ENCODE assay signal across 17 mouse cellular contexts in the genomic region with DNA sequence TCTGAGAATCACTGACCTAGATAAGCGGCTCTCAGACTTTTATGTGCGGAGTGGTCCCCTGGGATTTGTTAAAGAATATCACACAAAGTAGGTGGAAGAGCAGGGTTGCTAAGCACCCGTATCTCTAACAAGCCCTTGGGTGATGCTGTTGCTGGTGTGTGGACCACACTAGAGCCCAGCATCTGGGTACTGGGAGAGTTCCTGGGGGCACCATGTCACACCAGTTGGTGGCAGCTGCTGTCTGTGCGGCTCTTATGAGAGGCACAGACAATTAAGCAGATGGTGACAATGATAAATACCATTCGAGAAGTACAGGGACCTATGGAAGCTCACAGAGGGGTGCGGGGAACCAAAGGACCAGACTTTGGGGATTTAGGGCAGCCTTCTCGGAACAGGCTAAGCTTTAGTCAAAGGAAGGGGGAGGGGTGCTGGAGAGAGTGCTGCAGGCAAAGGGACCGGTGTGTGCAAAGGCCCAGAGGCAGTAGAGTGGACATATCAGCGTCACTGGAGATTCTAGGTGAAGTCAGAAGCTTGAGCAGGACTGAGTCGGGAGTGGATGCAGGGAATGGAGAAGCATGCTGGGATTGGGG.
DNase-seq lines count a peak whose midpoint lies in the region; ATAC-seq and TF ChIP-seq lines count a peak whose summit lies in the region.
"Had no signal": no experiment of that assay in that cellular context is flagged by ENCODE, and none has a peak within 500 bp of the region (broad histone marks: within the 10 kb centered on the region; RNA-seq: fewer than 3 reads in every experiment).

No protein-coding gene starts in this region.

- peak; percentile 54; the same call in 1 of the 2 replicates for ATAC-seq in limb, embryonic 12.5 days (ENCODE audit: insufficient number of reproducible peaks, insufficient read depth, low FRiP score, low TSS enrichment, low read depth)
- peak; percentile 23; the same call in 1 of the 2 replicates for ATAC-seq in forebrain, embryonic 14.5 days
- ATAC-seq in hindbrain, embryonic 16.5 days: peak; percentile 49; the same call in 1 of the 2 replicates
- peak; percentile 81 for ATAC-seq in neural tube, embryonic 13.5 days (ENCODE audit: low read depth)
- ATAC-seq in liver, postnatal 0 days: no peak
- ATAC-seq: intestine, embryonic 15.5 days had no signal

- WGBS in limb, embryonic 12.5 days: 72% methylated on average over 10 of the region's 10 CpGs
- WGBS in limb, embryonic 10.5 days: 81% methylated on average over 10 of the region's 10 CpGs
- 65% methylated on average over 10 of the region's 10 CpGs for WGBS in forebrain, embryonic 14.5 days
- WGBS in hindbrain, embryonic 16.5 days: 46% methylated on average over 10 of the region's 10 CpGs
- 37% methylated on average over 10 of the region's 10 CpGs for WGBS in neural tube, embryonic 13.5 days
- WGBS in liver, postnatal 0 days (ENCODE audit: insufficient replicate concordance): 70% methylated on average over 10 of the region's 10 CpGs

- H3K4me3 ChIP-seq in limb, embryonic 12.5 days (replicated peaks): no peak overlapping the region
- no peak overlapping the region for H3K4me3 ChIP-seq in limb, embryonic 10.5 days
- no peak overlapping the region for H3K4me3 ChIP-seq in forebrain, embryonic 14.5 days (ENCODE audit: low read depth, low read length)
- H3K4me3 ChIP-seq in hindbrain, embryonic 16.5 days (ENCODE audit: low read length): no peak overlapping the region
- H3K4me3 ChIP-seq in neural tube, embryonic 13.5 days: no peak overlapping the region
- H3K4me3 ChIP-seq in liver, postnatal 0 days (ENCODE audit: low read depth, low read length): no peak overlapping the region
- H3K4me3 ChIP-seq: intestine, embryonic 15.5 days; layer of hippocampus, adult 2 months had no signal

- H3K27me3 ChIP-seq in limb, embryonic 12.5 days: 0 out of 2 replicates have a peak, but pooled peaks cover 4% of the 10 kb centered on the region
- H3K27me3 ChIP-seq in limb, embryonic 10.5 days (ENCODE audit: low read depth, poor library complexity, severe bottlenecking): no peaks in the 10 kb centered on the region
- no peaks in the 10 kb centered on the region for H3K27me3 ChIP-seq in forebrain, embryonic 14.5 days (replicated peaks; ENCODE audit: control insufficient read depth, insufficient read depth, low read length)
- H3K27me3 ChIP-seq in hindbrain, embryonic 16.5 days (replicated peaks; ENCODE audit: control insufficient read depth, insufficient read depth, low read length): no peaks in the 10 kb centered on the region
- 0 out of 2 replicates have a peak, but pooled peaks cover 5% of the 10 kb centered on the region for H3K27me3 ChIP-seq in neural tube, embryonic 13.5 days
- H3K27me3 ChIP-seq in liver, postnatal 0 days (ENCODE audit: insufficient read depth, low read length): no peaks in the 10 kb centered on the region; the same call in 1 of the 2 replicates

- peaks cover 19% of the 10 kb centered on the region for H3K4me1 ChIP-seq in limb, embryonic 12.5 days (replicated peaks)
- peaks cover 2% of the 10 kb centered on the region; the same call in 1 of the 2 replicates for H3K4me1 ChIP-seq in limb, embryonic 10.5 days
- no peaks in the 10 kb centered on the region for H3K4me1 ChIP-seq in forebrain, embryonic 14.5 days (ENCODE audit: control insufficient read depth, insufficient read depth, low read length)
- no peaks in the 10 kb centered on the region for H3K4me1 ChIP-seq in hindbrain, embryonic 16.5 days (ENCODE audit: control insufficient read depth, insufficient read depth, low read depth, low read length)
- peaks cover 8% of the 10 kb centered on the region for H3K4me1 ChIP-seq in neural tube, embryonic 13.5 days (replicated peaks)
- H3K4me1 ChIP-seq in liver, postnatal 0 days (ENCODE audit: insufficient read depth): no peaks in the 10 kb centered on the region
- H3K4me1 ChIP-seq: intestine, embryonic 15.5 days had no signal

- no peaks in the 10 kb centered on the region for H3K36me3 ChIP-seq in limb, embryonic 12.5 days
- H3K36me3 ChIP-seq in limb, embryonic 10.5 days: no peaks in the 10 kb centered on the region
- H3K36me3 ChIP-seq in forebrain, embryonic 14.5 days (ENCODE audit: control insufficient read depth, insufficient read depth, low read length): no peaks in the 10 kb centered on the region
- no peaks in the 10 kb centered on the region for H3K36me3 ChIP-seq in hindbrain, embryonic 16.5 days (ENCODE audit: control insufficient read depth, insufficient read depth, low read length)
- H3K36me3 ChIP-seq in neural tube, embryonic 13.5 days: no peaks in the 10 kb centered on the region
- no peaks in the 10 kb centered on the region for H3K36me3 ChIP-seq in liver, postnatal 0 days (replicated peaks; ENCODE audit: insufficient read depth, low read length)
- H3K36me3 ChIP-seq: intestine, embryonic 15.5 days had no signal

- no peak overlapping the region for H3K9ac ChIP-seq in limb, embryonic 12.5 days (replicated peaks)
- no peak overlapping the region for H3K9ac ChIP-seq in forebrain, embryonic 14.5 days (ENCODE audit: low read length)
- no peak overlapping the region for H3K9ac ChIP-seq in hindbrain, embryonic 16.5 days (ENCODE audit: low read depth, low read length)
- H3K9ac ChIP-seq in neural tube, embryonic 13.5 days: no peak overlapping the region
- H3K9ac ChIP-seq in liver, postnatal 0 days (replicated peaks): no peak overlapping the region
- H3K9ac ChIP-seq: intestine, embryonic 15.5 days had no signal

- no peak overlapping the region for H3K27ac ChIP-seq in limb, embryonic 12.5 days
- H3K27ac ChIP-seq in limb, embryonic 10.5 days: no peak overlapping the region
- no peak overlapping the region for H3K27ac ChIP-seq in forebrain, embryonic 14.5 days (ENCODE audit: low read depth, low read length)
- H3K27ac ChIP-seq in hindbrain, embryonic 16.5 days (ENCODE audit: low read depth, low read length): no peak overlapping the region
- H3K27ac ChIP-seq in neural tube, embryonic 13.5 days (replicated peaks): no peak overlapping the region
- no peak overlapping the region for H3K27ac ChIP-seq in liver, postnatal 0 days (ENCODE audit: low read depth)
- H3K27ac ChIP-seq: intestine, embryonic 15.5 days; layer of hippocampus, adult 2 months had no signal

- DNase-seq in limb, embryonic 10.5 days (ENCODE audit: low spot score): no peak
- DNase-seq in forebrain, embryonic 14.5 days (ENCODE audit: low spot score): peak; percentile 23
- no peak for DNase-seq in liver, postnatal 0 days
- DNase-seq in adrenal gland, postnatal 36 days: no peak
- no peak for DNase-seq in layer of hippocampus, adult 9-10 months (ENCODE audit: low spot score)
- DNase-seq: cerebellum, adult 8-10 months; gastrocnemius, postnatal 14 days; heart, postnatal 10 days; liver; lung, adult 2 months; right cerebral cortex, adult 18-20 months; spleen, adult 18-20 months had no signal

- TF ChIP-seq CTCF in liver, postnatal 0 days (IDR thresholded peaks at IDR 0.05; ENCODE audit: low read depth): no peak

- TF ChIP-seq EP300 in liver, postnatal 0 days (IDR thresholded peaks at IDR 0.05; ENCODE audit: low read depth): no peak

- no peak overlapping the region for H3K4me2 ChIP-seq in limb, embryonic 12.5 days
- no peak overlapping the region for H3K4me2 ChIP-seq in forebrain, embryonic 14.5 days (ENCODE audit: low read length)
- H3K4me2 ChIP-seq in hindbrain, embryonic 16.5 days (ENCODE audit: low read length): no peak overlapping the region
- no peak overlapping the region for H3K4me2 ChIP-seq in neural tube, embryonic 13.5 days
- H3K4me2 ChIP-seq in liver, postnatal 0 days (ENCODE audit: low read depth, low read length): no peak overlapping the region
- H3K4me2 ChIP-seq: intestine, embryonic 15.5 days had no signal

- no peaks in the 10 kb centered on the region for H3K9me3 ChIP-seq in limb, embryonic 12.5 days
- no peaks in the 10 kb centered on the region for H3K9me3 ChIP-seq in limb, embryonic 10.5 days (replicated peaks)
- H3K9me3 ChIP-seq in forebrain, embryonic 14.5 days (replicated peaks; ENCODE audit: control insufficient read depth, low read length): no peaks in the 10 kb centered on the region
- H3K9me3 ChIP-seq in hindbrain, embryonic 16.5 days (ENCODE audit: control insufficient read depth, low read length): no peaks in the 10 kb centered on the region
- H3K9me3 ChIP-seq in neural tube, embryonic 13.5 days: no peaks in the 10 kb centered on the region
- no peaks in the 10 kb centered on the region for H3K9me3 ChIP-seq in liver, postnatal 0 days (ENCODE audit: low read length)
- H3K9me3 ChIP-seq: intestine, embryonic 15.5 days had no signal
